Mouse (Mus musculus) stomach, postnatal 0 days (tissue): ENCODE measurements around the gene Tfap2b.

Source experiments
- CTCF ChIP-seq: IDR thresholded peaks from 2 replicates; pipeline ENCODE4 v1.5.1; 2016; ENCODE audit warnings: antibody characterized with exemption, low read depth, mild to moderate bottlenecking, moderate library complexity
- EP300 ChIP-seq: optimal IDR thresholded peaks from 2 replicates; pipeline ENCODE3; 2016; ENCODE audit warnings: antibody characterized with exemption

DNA sequence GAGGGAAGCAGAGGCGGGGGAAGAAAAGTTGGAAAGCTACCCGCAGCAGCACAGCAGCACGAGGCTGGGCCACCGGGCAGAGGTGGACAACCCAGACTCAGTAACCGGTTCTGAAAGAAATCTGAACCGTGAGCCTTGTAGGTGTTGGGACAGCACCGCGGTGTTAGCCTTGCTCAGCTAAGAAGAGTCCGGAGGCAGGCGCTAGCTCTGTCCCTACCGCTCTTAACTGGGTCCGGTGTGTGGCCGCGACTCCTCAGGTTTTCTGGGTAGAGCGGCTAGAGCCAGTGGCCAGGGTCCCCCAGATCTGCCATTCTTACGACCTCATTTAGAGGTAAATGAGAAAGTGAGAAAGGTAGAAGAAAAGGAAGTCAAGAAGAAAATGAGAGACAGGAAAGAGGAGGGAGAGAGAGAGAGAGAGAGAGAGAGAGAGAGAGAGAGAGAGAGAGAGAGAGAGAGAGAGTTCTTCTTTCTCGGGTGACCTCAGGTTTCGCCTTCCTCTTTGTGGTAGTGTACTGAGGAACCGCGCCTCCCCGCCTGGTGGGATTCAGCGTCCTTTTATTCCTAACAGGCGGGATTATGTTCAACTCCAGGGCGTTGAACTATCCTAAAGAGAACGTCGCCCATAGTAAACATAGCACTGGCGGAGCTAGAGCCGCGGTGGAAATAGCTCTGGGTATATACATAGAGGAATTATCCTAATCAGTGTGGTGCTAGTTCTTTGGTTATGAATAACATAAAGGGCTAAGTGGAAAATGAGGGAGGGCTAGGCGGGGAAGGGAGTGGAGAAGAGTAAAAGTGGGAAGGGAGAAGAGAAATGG is 1.7 kb downstream of the Tfap2b start:
- TF ChIP-seq CTCF (no peak), EP300 (no peak)
